Comparison of ENCODE assay signal across 29 mouse cellular contexts in genomic region chr5:17454952-17455586, GRCm38 (mm10). TPM values are rescaled to one million over a fixed set of nuclear protein-coding genes. Genes with fewer than 3 reads are reported as not detected.
DNase-seq lines count a peak whose midpoint lies in the region; ATAC-seq lines count a peak whose summit lies in the region.
"Had no signal": no experiment of that assay in that cellular context is flagged by ENCODE, and none has a peak within 500 bp of the region (broad histone marks: within the 10 kb centered on the region; RNA-seq: fewer than 3 reads in every experiment).

No protein-coding gene starts in this region.

- H3K4me1 ChIP-seq in hindbrain, embryonic 11.5 days (replicated peaks; ENCODE audit: control insufficient read depth, insufficient read depth, low read length): no peaks in the 10 kb centered on the region
- no peaks in the 10 kb centered on the region for H3K4me1 ChIP-seq in hindbrain, embryonic 13.5 days (replicated peaks)
- no peaks in the 10 kb centered on the region for H3K4me1 ChIP-seq in limb, embryonic 12.5 days (replicated peaks)
- no peaks in the 10 kb centered on the region for H3K4me1 ChIP-seq in limb, embryonic 10.5 days
- no peaks in the 10 kb centered on the region for H3K4me1 ChIP-seq in embryonic facial prominence, embryonic 11.5 days (ENCODE audit: control insufficient read depth, insufficient read depth, low read length)
- H3K4me1 ChIP-seq: hindbrain, embryonic 15.5 days; limb, embryonic 13.5 days; liver, embryonic 12.5 days; midbrain, embryonic 10.5 days; neural tube, embryonic 12.5 days had no signal

- H3K4me2 ChIP-seq in hindbrain, embryonic 11.5 days (replicated peaks; ENCODE audit: low read depth, low read length): no peak overlapping the region
- H3K4me2 ChIP-seq in hindbrain, embryonic 13.5 days: no peak overlapping the region
- H3K4me2 ChIP-seq in limb, embryonic 12.5 days: no peak overlapping the region
- H3K4me2 ChIP-seq in embryonic facial prominence, embryonic 11.5 days (ENCODE audit: low read depth, low read length): no peak overlapping the region
- H3K4me2 ChIP-seq: heart, embryonic 11.5 days; hindbrain, embryonic 15.5 days; limb, embryonic 13.5 days; liver, embryonic 12.5 days; neural tube, embryonic 12.5 days had no signal

- no peak overlapping the region for H3K9ac ChIP-seq in hindbrain, embryonic 11.5 days (ENCODE audit: low read depth, low read length)
- no peak overlapping the region for H3K9ac ChIP-seq in hindbrain, embryonic 13.5 days
- no peak overlapping the region for H3K9ac ChIP-seq in limb, embryonic 12.5 days (replicated peaks)
- H3K9ac ChIP-seq in embryonic facial prominence, embryonic 11.5 days (replicated peaks; ENCODE audit: low read length): no peak overlapping the region
- H3K9ac ChIP-seq: hindbrain, embryonic 15.5 days; limb, embryonic 13.5 days; liver, embryonic 12.5 days; neural tube, embryonic 12.5 days had no signal

- no peaks in the 10 kb centered on the region for H3K9me3 ChIP-seq in hindbrain, embryonic 11.5 days (ENCODE audit: control insufficient read depth, low read length)
- H3K9me3 ChIP-seq in hindbrain, embryonic 13.5 days: no peaks in the 10 kb centered on the region
- H3K9me3 ChIP-seq in limb, embryonic 12.5 days: no peaks in the 10 kb centered on the region
- no peaks in the 10 kb centered on the region for H3K9me3 ChIP-seq in limb, embryonic 10.5 days (replicated peaks)
- H3K9me3 ChIP-seq in embryonic facial prominence, embryonic 11.5 days (replicated peaks; ENCODE audit: control insufficient read depth, low read length): no peaks in the 10 kb centered on the region
- H3K9me3 ChIP-seq: hindbrain, embryonic 15.5 days; limb, embryonic 13.5 days; liver, embryonic 12.5 days; midbrain, embryonic 10.5 days; neural tube, embryonic 12.5 days had no signal

- 76% methylated on average over 6 of the region's 6 CpGs for whole genome bisulfite sequencing in hindbrain, embryonic 11.5 days
- 78% methylated on average over 6 of the region's 6 CpGs for WGBS in hindbrain, embryonic 13.5 days
- WGBS in limb, embryonic 12.5 days: 79% methylated on average over 6 of the region's 6 CpGs
- WGBS in limb, embryonic 10.5 days: 73% methylated on average over 6 of the region's 6 CpGs
- WGBS in embryonic facial prominence, embryonic 11.5 days: 57% methylated on average over 6 of the region's 6 CpGs

- no peak overlapping the region for H3K27ac ChIP-seq in hindbrain, embryonic 11.5 days (ENCODE audit: low read depth, low read length)
- no peak overlapping the region for H3K27ac ChIP-seq in hindbrain, embryonic 13.5 days
- no peak overlapping the region for H3K27ac ChIP-seq in limb, embryonic 12.5 days
- H3K27ac ChIP-seq in limb, embryonic 10.5 days: no peak overlapping the region
- no peak overlapping the region for H3K27ac ChIP-seq in embryonic facial prominence, embryonic 11.5 days (replicated peaks; ENCODE audit: low read depth, low read length)
- H3K27ac ChIP-seq: hindbrain, embryonic 15.5 days; limb, embryonic 13.5 days; liver, embryonic 12.5 days; midbrain, embryonic 10.5 days; neural tube, embryonic 12.5 days had no signal

- no peaks in the 10 kb centered on the region for H3K27me3 ChIP-seq in hindbrain, embryonic 11.5 days (ENCODE audit: control insufficient read depth, insufficient read depth, low read length)
- H3K27me3 ChIP-seq in hindbrain, embryonic 13.5 days: no peaks in the 10 kb centered on the region
- no peaks in the 10 kb centered on the region for H3K27me3 ChIP-seq in limb, embryonic 12.5 days
- no peaks in the 10 kb centered on the region for H3K27me3 ChIP-seq in limb, embryonic 10.5 days (ENCODE audit: low read depth, poor library complexity, severe bottlenecking)
- H3K27me3 ChIP-seq in embryonic facial prominence, embryonic 11.5 days (ENCODE audit: control insufficient read depth, insufficient read depth, low read length): no peaks in the 10 kb centered on the region
- H3K27me3 ChIP-seq: hindbrain, embryonic 15.5 days; limb, embryonic 13.5 days; liver, embryonic 12.5 days; neural tube, embryonic 12.5 days had no signal

- H3K36me3 ChIP-seq in hindbrain, embryonic 11.5 days (ENCODE audit: control insufficient read depth, insufficient read depth, low read length): no peaks in the 10 kb centered on the region
- H3K36me3 ChIP-seq in hindbrain, embryonic 13.5 days: no peaks in the 10 kb centered on the region
- no peaks in the 10 kb centered on the region for H3K36me3 ChIP-seq in limb, embryonic 12.5 days
- H3K36me3 ChIP-seq in limb, embryonic 10.5 days: no peaks in the 10 kb centered on the region
- H3K36me3 ChIP-seq in embryonic facial prominence, embryonic 11.5 days (replicated peaks; ENCODE audit: control insufficient read depth, insufficient read depth, low read depth, low read length): no peaks in the 10 kb centered on the region
- H3K36me3 ChIP-seq: hindbrain, embryonic 15.5 days; limb, embryonic 13.5 days; liver, embryonic 12.5 days; midbrain, embryonic 10.5 days; neural tube, embryonic 12.5 days had no signal

- DNase-seq in cerebellum, postnatal 10 days: peak; percentile 1 to 9
- no peak for DNase-seq in cerebellum, postnatal 4 days (ENCODE audit: low spot score in 2 of 2)
- no peak for DNase-seq in hindbrain, embryonic 11.5 days (ENCODE audit: low spot score)
- DNase-seq in limb, embryonic 10.5 days (ENCODE audit: low spot score): no peak
- peak; percentile 13 for DNase-seq in embryonic facial prominence, embryonic 11.5 days (ENCODE audit: low spot score)
- no peak for DNase-seq in spleen, postnatal 10 days (ENCODE audit: low spot score in 2 of 2)
- DNase-seq: adrenal gland, postnatal 25 days; cerebellum, adult 9-11 months; kidney, postnatal 10 days; layer of hippocampus, postnatal 36 days; lung, adult 18-20 months; lung, postnatal 10 days; retina, postnatal 1 day; right cerebral cortex, postnatal 25 days; spleen, adult 18-20 months; thymus, postnatal 14 days had no signal

- no peak overlapping the region for H3K4me3 ChIP-seq in hindbrain, embryonic 11.5 days (ENCODE audit: low read depth, low read length)
- no peak overlapping the region for H3K4me3 ChIP-seq in hindbrain, embryonic 13.5 days
- no peak overlapping the region for H3K4me3 ChIP-seq in limb, embryonic 12.5 days (replicated peaks)
- H3K4me3 ChIP-seq in limb, embryonic 10.5 days: no peak overlapping the region
- no peak overlapping the region for H3K4me3 ChIP-seq in embryonic facial prominence, embryonic 11.5 days (ENCODE audit: low read depth, low read length)
- H3K4me3 ChIP-seq: hindbrain, embryonic 15.5 days; limb, embryonic 13.5 days; liver, embryonic 12.5 days; midbrain, embryonic 10.5 days; neural tube, embryonic 12.5 days had no signal

- ATAC-seq in hindbrain, embryonic 11.5 days (ENCODE audit: low FRiP score): peak; percentile 54
- no peak for ATAC-seq in hindbrain, embryonic 13.5 days (ENCODE audit: low FRiP score)
- ATAC-seq in limb, embryonic 12.5 days (ENCODE audit: insufficient number of reproducible peaks, insufficient read depth, low FRiP score, low TSS enrichment, low read depth): 0 out of 2 replicates have a peak, but pooled peaks have one; percentile 37
- peak; percentile 59 for ATAC-seq in embryonic facial prominence, embryonic 11.5 days (replicated peaks; ENCODE audit: insufficient number of reproducible peaks, low FRiP score, low TSS enrichment, low read depth)
- ATAC-seq: forebrain, embryonic 14.5 days; intestine, embryonic 16.5 days; liver, embryonic 12.5 days had no signal

RNA-seq across cellular contexts. Expression of gene Speer4f1, which starts 20.8 kb away (rescaled TPM):
- polyA plus RNA-seq in hindbrain, embryonic 11.5 days (2014; fragmentation: Nextera tagmentation; extraction: Ambion mirVana): not detected in 2 replicates
- polyA plus RNA-seq in hindbrain, embryonic 13.5 days (2015; fragmentation: Nextera tagmentation; extraction: Ambion mirVana): not detected in 2 replicates
- polyA plus RNA-seq in limb, embryonic 12.5 days (2016; fragmentation: Nextera tagmentation; extraction: Ambion mirVana): not detected in 2 replicates
- not detected in 2 replicates for polyA plus RNA-seq in limb, embryonic 10.5 days (2016; fragmentation: Nextera tagmentation; extraction: Ambion mirVana)
- not detected in 2 replicates for polyA plus RNA-seq in embryonic facial prominence, embryonic 11.5 days (2014; fragmentation: Nextera tagmentation; extraction: Ambion mirVana)
- polyA plus RNA-seq: brain, embryonic 14.5 days; forebrain, embryonic 14.5 days; gonadal fat pad, adult 2 months; heart, embryonic 11.5 days; heart, postnatal 0 days; hindbrain, embryonic 15.5 days; intestine, embryonic 16.5 days; limb, embryonic 13.5 days; liver, embryonic 12.5 days; midbrain, embryonic 10.5 days; neural tube, embryonic 12.5 days had no signal

Comparison
In these comparisons a context has a peak if more than half of its experiments do, and no peak if none do; other contexts are left out.
1. DNase-seq: peak in cerebellum, postnatal 10 days (2 of 2) and embryonic facial prominence, embryonic 11.5 days (single experiment); none in cerebellum, postnatal 4 days (0 of 2), hindbrain, embryonic 11.5 days (single experiment), limb, embryonic 10.5 days (single experiment) and spleen, postnatal 10 days (0 of 2).